Mouse (Mus musculus) C2C12 (cell line): ENCODE data around the gene H2al2a.

Experiments used
- CEBPB ChIP-seq: IDR thresholded peaks from one replicate; pipeline ENCODE4 v1.6.1; 2011; ENCODE audit warnings: low read depth, mild to moderate bottlenecking, control low read depth, moderate library complexity
- CTCF ChIP-seq: IDR thresholded peaks from one replicate; pipeline ENCODE4 v1.5.1; 2011; ENCODE audit not compliant: control insufficient read depth, insufficient read depth, insufficient read length
- FOSL1 ChIP-seq: IDR thresholded peaks from one replicate; pipeline ENCODE4 v1.8.0; 2011; ENCODE audit warnings: mild to moderate bottlenecking, low read length; ENCODE audit not compliant: poor library complexity, insufficient read depth, severe bottlenecking
- MAX ChIP-seq: IDR thresholded peaks from one replicate; pipeline ENCODE4 v1.6.1; 2011; ENCODE audit warnings: mild to moderate bottlenecking, control low read depth
- MYOD1 ChIP-seq: IDR thresholded peaks from one replicate; pipeline ENCODE4 v1.6.1; 2011; ENCODE audit warnings: low read depth; ENCODE audit not compliant: control insufficient read depth, insufficient read length
- MYOG ChIP-seq: IDR thresholded peaks from one replicate; pipeline ENCODE4 v1.6.1; 2011; ENCODE audit not compliant: control insufficient read depth, insufficient read length; ENCODE audit errors: extremely low read depth
- USF1 ChIP-seq: IDR thresholded peaks from one replicate; pipeline ENCODE4 v1.6.1; 2011; ENCODE audit warnings: low read depth, mild to moderate bottlenecking, control low read depth, moderate library complexity

DNA sequence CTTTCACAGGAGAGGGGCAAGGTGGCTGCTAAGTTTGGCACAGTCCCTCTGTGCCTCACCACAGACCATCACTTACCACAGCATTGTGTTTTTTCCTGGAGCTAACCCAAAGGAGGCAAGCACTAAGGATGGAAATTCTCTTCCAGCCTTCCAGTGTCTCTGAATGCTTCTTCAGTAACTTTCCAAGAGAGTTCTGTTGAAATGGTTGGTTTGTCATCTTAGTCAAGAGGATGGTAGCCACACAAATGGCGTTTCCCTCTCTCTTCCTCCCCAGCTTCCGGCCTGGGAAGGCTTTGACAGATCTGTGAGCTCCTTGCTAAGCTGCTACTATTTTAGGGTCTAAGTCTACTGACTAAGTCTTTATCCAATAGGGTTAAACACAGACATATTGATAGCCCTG is 40.7 kb upstream of the H2al2a start, which contains the start of gene A930004D18Rik:
- TF ChIP-seq CTCF, result no peak
- no peak for TF ChIP-seq MAX
- no peak for TF ChIP-seq USF1
- TF ChIP-seq CEBPB, result no peak
- no peak for TF ChIP-seq MYOG
- no peak for TF ChIP-seq MYOD1
- no peak for TF ChIP-seq FOSL1
